Mouse (Mus musculus): ENCODE measurements around the gene Ptprc. TPM values are rescaled to one million over a fixed set of nuclear protein-coding genes. Genes with fewer than 3 reads are reported as not detected.

The Ptprc gene
- total and polyA plus RNA-seq, 3 experiments = 5.0 to 8.0 (median 5.8) TPM

- intact Hi-C loops (cut with DNase I) = no loop called here
- no peaks in the 10 kb centered on the region for H3K36me3 ChIP-seq (ENCODE audit: control insufficient read depth, insufficient read depth, low read length)
- WGBS = 73% methylated on average over 2 of the region's 2 CpGs
- no peaks in the 10 kb centered on the region for H3K4me1 ChIP-seq (ENCODE audit: control insufficient read depth, insufficient read depth, low read length)
- no peak overlapping the region for H3K4me3 ChIP-seq
- no peak overlapping the region for H3K9ac ChIP-seq (ENCODE audit: low read depth, low read length)
- no peaks in the 10 kb centered on the region for H3K27me3 ChIP-seq (ENCODE audit: control insufficient read depth, insufficient read depth, low read length)
- no peak overlapping the region for H3K27ac ChIP-seq
- peak in 1 of 2 experiments; percentile 38 for DNase-seq
- no peaks in the 10 kb centered on the region for H3K79me2 ChIP-seq (replicated peaks; ENCODE audit: control insufficient read depth, insufficient read depth, low read length)
- TF ChIP-seq EP300 (IDR thresholded peaks at IDR 0.05; ENCODE audit: insufficient read depth, low read depth, low read length) (no peak), POLR2A (IDR thresholded peaks at IDR 0.05; ENCODE audit: insufficient read depth, low read depth, low read length) (no peak), CTCF (IDR thresholded peaks at IDR 0.05) (no peak)
Observed at GRCm38 (mm10) chr1:138158921-138159320, 16.6 kb downstream of the Ptprc start.

GRCm38 (mm10) chr1:138158236-138158635 is 17.3 kb downstream of the Ptprc start:
- H3K4me1 ChIP-seq (ENCODE audit: control insufficient read depth, insufficient read depth, low read length) = no peaks in the 10 kb centered on the region
- DNase-seq = no peak
- H3K9ac ChIP-seq (ENCODE audit: low read depth, low read length) = no peak overlapping the region
- no peak for TF ChIP-seq POLR2A (IDR thresholded peaks at IDR 0.05; ENCODE audit: insufficient read depth, low read depth, low read length)
- no peak for TF ChIP-seq EP300 (IDR thresholded peaks at IDR 0.05; ENCODE audit: insufficient read depth, low read depth, low read length)
- no peak for TF ChIP-seq CTCF (IDR thresholded peaks at IDR 0.05)
- no peak overlapping the region for H3K27ac ChIP-seq
- no peaks in the 10 kb centered on the region for H3K79me2 ChIP-seq (replicated peaks; ENCODE audit: control insufficient read depth, insufficient read depth, low read length)
- intact Hi-C loops (cut with DNase I) = no loop called here
- no peaks in the 10 kb centered on the region for H3K36me3 ChIP-seq (ENCODE audit: control insufficient read depth, insufficient read depth, low read length)
- no peak overlapping the region for H3K4me3 ChIP-seq
- WGBS = 70% methylated on average over 3 of the region's 3 CpGs
- H3K27me3 ChIP-seq (ENCODE audit: control insufficient read depth, insufficient read depth, low read length) = no peaks in the 10 kb centered on the region

- no peak for TF ChIP-seq POLR2A (IDR thresholded peaks at IDR 0.05; ENCODE audit: insufficient read depth, low read depth, low read length)
- TF ChIP-seq EP300 (IDR thresholded peaks at IDR 0.05; ENCODE audit: insufficient read depth, low read depth, low read length) = no peak
- TF ChIP-seq CTCF (IDR thresholded peaks at IDR 0.05) = no peak
- intact Hi-C loops (cut with DNase I) = no loop called here
- Histone ChIP-seq H3K27me3 (ENCODE audit: control insufficient read depth, insufficient read depth, low read length) (no peaks in the 10 kb centered on the region), H3K9ac (ENCODE audit: low read depth, low read length) (no peak overlapping the region), H3K36me3 (ENCODE audit: control insufficient read depth, insufficient read depth, low read length) (no peaks in the 10 kb centered on the region), H3K27ac (no peak overlapping the region), H3K4me1 (ENCODE audit: control insufficient read depth, insufficient read depth, low read length) (no peaks in the 10 kb centered on the region), H3K79me2 (replicated peaks; ENCODE audit: control insufficient read depth, insufficient read depth, low read length) (no peaks in the 10 kb centered on the region), H3K4me3 (no peak overlapping the region)
- WGBS = 53% methylated on average over 2 of the region's 2 CpGs
- DNase-seq = no peak
Observed at GRCm38 (mm10) chr1:138157709-138158108, 17.8 kb downstream of the Ptprc start.

- intact Hi-C loops (cut with DNase I) = no loop called here
- no peak for DNase-seq
- 79% methylated on average over 3 of the region's 3 CpGs for WGBS
- H3K4me1 ChIP-seq (ENCODE audit: control insufficient read depth, insufficient read depth, low read length) = no peaks in the 10 kb centered on the region
- H3K27ac ChIP-seq = no peak overlapping the region
- TF ChIP-seq POLR2A (IDR thresholded peaks at IDR 0.05; ENCODE audit: insufficient read depth, low read depth, low read length) (no peak), CTCF (IDR thresholded peaks at IDR 0.05) (no peak), EP300 (IDR thresholded peaks at IDR 0.05; ENCODE audit: insufficient read depth, low read depth, low read length) (no peak)
- H3K36me3 ChIP-seq (ENCODE audit: control insufficient read depth, insufficient read depth, low read length) = no peaks in the 10 kb centered on the region
- no peaks in the 10 kb centered on the region for H3K27me3 ChIP-seq (ENCODE audit: control insufficient read depth, insufficient read depth, low read length)
- H3K4me3 ChIP-seq = no peak overlapping the region
- no peak overlapping the region for H3K9ac ChIP-seq (ENCODE audit: low read depth, low read length)
- H3K79me2 ChIP-seq (replicated peaks; ENCODE audit: control insufficient read depth, insufficient read depth, low read length) = no peaks in the 10 kb centered on the region
Observed at GRCm38 (mm10) chr1:138157008-138157407, 18.5 kb downstream of the Ptprc start.

GRCm38 (mm10) chr1:138154185-138154785 is 21.2 kb downstream of the Ptprc start:
- H3K36me3 ChIP-seq (ENCODE audit: control insufficient read depth, insufficient read depth, low read length) = no peaks in the 10 kb centered on the region
- H3K27ac ChIP-seq = no peak overlapping the region
- no peaks in the 10 kb centered on the region for H3K4me1 ChIP-seq (ENCODE audit: control insufficient read depth, insufficient read depth, low read length)
- no peaks in the 10 kb centered on the region for H3K27me3 ChIP-seq (ENCODE audit: control insufficient read depth, insufficient read depth, low read length)
- no peak for DNase-seq
- intact Hi-C loops (cut with DNase I) = no loop called here
- WGBS = 47% methylated on average over 1 of the region's 1 CpGs
- H3K9ac ChIP-seq (ENCODE audit: low read depth, low read length) = no peak overlapping the region
- TF ChIP-seq CTCF (IDR thresholded peaks at IDR 0.05) = no peak
- no peak for TF ChIP-seq POLR2A (IDR thresholded peaks at IDR 0.05; ENCODE audit: insufficient read depth, low read depth, low read length)
- TF ChIP-seq EP300 (IDR thresholded peaks at IDR 0.05; ENCODE audit: insufficient read depth, low read depth, low read length) = no peak
- no peak overlapping the region for H3K4me3 ChIP-seq
- no peaks in the 10 kb centered on the region for H3K79me2 ChIP-seq (replicated peaks; ENCODE audit: control insufficient read depth, insufficient read depth, low read length)

- H3K4me1 ChIP-seq (ENCODE audit: control insufficient read depth, insufficient read depth, low read length) = no peaks in the 10 kb centered on the region
- intact Hi-C loops (cut with DNase I) = no loop called here
- H3K9ac ChIP-seq (ENCODE audit: low read depth, low read length) = no peak overlapping the region
- TF ChIP-seq CTCF (IDR thresholded peaks at IDR 0.05) (no peak), EP300 (IDR thresholded peaks at IDR 0.05; ENCODE audit: insufficient read depth, low read depth, low read length) (no peak), POLR2A (IDR thresholded peaks at IDR 0.05; ENCODE audit: insufficient read depth, low read depth, low read length) (no peak)
- H3K27me3 ChIP-seq (ENCODE audit: control insufficient read depth, insufficient read depth, low read length) = no peaks in the 10 kb centered on the region
- H3K4me3 ChIP-seq = no peak overlapping the region
- DNase-seq = no peak
- 79% methylated on average over 4 of the region's 4 CpGs for WGBS
- no peaks in the 10 kb centered on the region for H3K79me2 ChIP-seq (replicated peaks; ENCODE audit: control insufficient read depth, insufficient read depth, low read length)
- H3K36me3 ChIP-seq (ENCODE audit: control insufficient read depth, insufficient read depth, low read length) = no peaks in the 10 kb centered on the region
- no peak overlapping the region for H3K27ac ChIP-seq
Observed at GRCm38 (mm10) chr1:138153126-138153525, 22.4 kb downstream of the Ptprc start.

Measured in heart, adult 2 months (tissue).